Mouse (Mus musculus): ENCODE measurements around the gene Fitm1.

Fitm1 gene

DNA sequence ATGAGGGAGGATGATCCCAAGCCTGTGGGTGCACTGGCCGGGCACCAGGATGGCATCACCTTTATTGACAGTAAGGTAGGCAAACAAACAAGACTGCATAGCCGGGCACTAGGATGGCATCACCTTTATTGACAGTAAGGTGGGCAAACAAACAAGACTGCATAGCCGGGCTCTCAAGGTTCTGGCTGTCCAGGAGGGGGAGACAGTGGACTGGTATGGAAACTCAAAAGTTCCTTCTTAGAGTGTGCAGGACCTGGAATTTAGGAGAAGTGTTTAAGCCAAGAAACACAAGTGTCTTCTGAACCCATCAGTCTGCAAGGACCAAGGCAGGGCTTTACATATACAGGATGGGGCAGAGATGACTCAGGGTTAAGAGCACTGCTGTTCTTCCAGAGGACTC is 9.7 kb upstream of the Fitm1 start:
- in situ Hi-C loops (cut with MboI; ENCODE audit: low sequenced_read_pairs), result no loop called here

DNA sequence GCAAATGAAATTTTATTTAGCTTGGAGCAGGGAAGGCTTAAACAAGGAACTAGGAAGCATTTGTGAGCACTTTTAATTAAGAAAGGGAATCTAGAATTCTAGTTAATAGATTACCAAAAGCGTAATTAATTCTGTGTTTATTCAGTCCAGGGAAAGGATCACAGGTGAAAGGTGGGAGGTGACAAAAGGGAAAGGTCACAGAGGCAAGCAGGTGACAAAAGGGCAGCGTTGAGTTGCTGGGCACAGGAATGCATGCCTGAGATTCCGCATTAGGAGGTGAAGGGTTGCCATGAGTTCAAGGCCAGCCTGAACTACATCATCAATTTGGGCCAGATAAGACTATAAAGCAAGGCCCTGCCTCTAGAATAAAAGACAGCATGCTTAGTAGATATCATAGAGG is 7.9 kb upstream of the Fitm1 start:
- in situ Hi-C loops (cut with MboI; ENCODE audit: low sequenced_read_pairs), result no loop called here

DNA sequence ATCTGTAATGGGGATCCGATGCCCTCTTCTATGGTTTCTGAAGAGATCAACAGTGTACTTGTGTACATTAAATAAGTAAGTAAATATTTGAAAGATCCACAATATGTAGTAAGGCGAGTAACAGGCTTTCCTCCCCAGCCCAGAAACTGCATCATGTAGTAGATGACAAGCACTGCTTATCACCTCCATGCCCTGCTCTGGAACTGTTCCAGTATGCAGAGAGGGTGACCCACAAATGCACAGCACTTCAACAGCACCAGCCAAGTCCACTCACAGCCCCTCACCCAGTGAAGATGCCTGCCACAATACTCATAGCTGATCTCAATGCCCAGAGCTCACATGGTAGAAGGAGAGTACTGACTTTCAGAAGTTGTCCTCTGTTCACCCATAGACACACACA is 4.8 kb upstream of the Fitm1 start:
- in situ Hi-C loops (cut with MboI; ENCODE audit: low sequenced_read_pairs), result no loop called here

DNA sequence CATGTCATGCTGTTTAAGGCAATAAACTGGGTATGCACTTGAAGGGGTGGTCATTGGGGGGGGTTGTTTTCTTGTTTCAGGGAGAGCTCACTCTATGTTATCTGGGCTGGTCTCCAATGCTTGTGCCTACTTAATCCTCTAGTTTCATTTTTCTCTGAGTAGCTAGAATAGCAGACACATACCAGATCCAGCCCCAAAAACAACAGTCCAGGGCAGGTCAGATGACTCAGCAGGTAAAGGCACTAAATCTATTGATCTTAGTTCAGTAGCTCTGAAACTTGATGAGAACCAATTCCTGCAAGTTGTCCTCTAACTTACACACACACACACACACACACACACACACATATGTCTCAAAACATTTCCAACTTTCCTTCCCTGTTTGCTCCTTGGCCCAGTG is 3.7 kb upstream of the Fitm1 start:
- in situ Hi-C loops (cut with MboI; ENCODE audit: low sequenced_read_pairs), result no loop called here

DNA sequence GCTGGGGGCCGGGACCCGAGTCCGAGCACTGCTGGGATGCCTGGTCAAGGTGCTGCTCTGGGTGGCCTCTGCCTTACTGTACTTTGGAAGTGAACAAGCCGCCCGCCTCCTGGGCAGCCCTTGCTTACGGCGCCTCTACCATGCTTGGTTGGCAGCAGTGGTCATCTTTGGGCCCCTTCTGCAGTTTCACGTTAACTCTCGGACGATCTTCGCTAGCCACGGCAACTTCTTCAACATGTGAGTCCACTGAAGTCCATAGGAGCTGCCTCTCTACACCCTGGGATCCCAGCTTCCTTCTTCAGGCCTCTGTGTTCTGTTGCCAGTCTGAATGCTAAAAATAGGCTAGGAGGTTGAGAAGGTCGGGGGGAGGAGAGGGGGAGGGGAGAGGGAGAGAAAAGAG is 294 bp downstream of the Fitm1 start:
- in situ Hi-C loops (cut with MboI; ENCODE audit: low sequenced_read_pairs), result no loop called here

DNA sequence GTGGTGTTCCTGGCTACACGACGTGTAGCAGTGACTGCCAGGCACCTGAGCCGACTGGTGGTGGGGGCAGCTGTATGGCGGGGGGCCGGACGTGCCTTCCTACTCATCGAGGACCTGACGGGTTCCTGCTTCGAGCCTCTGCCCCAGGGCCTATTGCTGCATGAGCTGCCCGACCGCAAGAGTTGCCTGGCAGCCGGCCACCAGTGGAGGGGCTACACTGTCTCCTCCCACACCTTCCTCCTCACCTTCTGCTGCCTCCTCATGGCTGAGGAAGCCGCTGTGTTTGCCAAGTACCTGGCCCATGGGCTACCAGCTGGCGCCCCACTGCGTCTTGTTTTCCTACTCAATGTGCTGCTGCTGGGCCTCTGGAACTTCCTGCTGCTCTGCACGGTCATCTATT is 959 bp downstream of the Fitm1 start:
- in situ Hi-C loops (cut with MboI; ENCODE audit: low sequenced_read_pairs), result no loop called here

DNA sequence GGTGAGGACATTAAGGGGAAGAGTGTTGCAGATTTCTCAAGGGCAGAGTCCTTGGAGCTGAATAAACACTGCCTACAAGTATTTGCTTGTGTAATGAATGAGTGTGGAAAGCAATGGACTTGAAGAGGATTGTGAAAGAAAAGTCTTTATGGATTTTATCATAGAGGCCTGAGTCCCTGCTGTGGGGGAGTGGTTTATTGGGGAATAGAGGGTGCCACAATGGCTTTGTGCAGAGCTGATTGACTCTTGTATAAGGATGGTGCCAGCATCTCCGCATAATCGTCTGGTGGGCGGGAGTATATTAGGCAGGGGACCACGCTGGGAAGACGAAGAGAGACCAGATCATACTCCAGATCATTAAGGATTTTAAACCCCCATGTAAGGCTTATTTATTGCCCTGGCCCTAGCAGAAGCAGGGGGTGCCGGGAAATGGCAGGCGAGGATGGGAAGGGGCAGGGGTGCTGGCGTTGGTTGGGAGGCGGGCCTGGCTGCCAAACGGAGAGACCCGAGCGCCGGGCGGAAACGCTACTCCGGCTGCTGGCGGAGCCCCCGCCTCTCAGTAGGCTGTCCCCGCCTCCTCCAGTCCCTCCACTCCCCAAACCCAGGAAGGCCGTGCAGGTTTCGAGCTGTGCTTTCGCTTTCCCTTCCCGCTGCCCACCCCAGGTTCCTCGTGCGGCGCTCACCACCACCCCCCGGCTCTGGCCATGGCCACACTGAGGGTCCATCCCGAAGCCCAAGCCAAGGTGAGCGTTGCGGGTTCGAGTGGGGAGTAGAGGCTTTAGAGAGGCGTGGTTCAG is 2.7 kb downstream of the Fitm1 start, which contains the start of gene Psme1:
Gene Psme1 (plus strand): TSS at position 253 of the 797 bp plus-strand sequence.
- in situ Hi-C loops (cut with MboI; ENCODE audit: low sequenced_read_pairs), result no loop called here

DNA sequence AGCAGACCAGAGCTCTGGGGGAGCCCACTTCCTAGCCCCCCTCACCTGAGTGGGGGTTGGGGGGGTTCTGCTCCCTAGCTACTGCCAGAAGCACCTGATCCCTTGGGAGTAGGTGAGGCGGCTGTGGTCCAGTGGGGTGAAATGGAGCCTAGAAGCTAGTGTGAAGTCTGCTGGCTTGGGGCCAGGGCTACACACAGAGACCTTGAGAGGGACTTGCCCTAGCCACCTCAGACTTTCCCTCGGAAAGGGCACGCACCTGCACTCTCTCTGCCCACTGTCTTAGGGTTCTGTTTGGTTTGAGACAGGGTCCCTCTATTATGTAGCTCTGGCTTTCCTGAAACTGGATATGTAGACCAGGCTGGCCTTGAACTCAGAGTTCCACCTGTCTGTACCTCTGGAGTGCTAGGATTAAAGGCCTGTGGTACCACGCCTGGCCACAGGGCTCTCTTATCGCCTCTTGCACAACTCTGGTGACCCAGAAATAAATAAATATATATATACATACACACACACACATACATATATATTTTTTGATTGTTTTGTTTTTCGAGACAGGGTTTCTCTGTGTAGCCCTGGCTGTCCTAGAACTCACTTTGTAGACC is 3.4 kb downstream of the Fitm1 start:
- in situ Hi-C loops (cut with MboI; ENCODE audit: low sequenced_read_pairs), result no loop called here

DNA sequence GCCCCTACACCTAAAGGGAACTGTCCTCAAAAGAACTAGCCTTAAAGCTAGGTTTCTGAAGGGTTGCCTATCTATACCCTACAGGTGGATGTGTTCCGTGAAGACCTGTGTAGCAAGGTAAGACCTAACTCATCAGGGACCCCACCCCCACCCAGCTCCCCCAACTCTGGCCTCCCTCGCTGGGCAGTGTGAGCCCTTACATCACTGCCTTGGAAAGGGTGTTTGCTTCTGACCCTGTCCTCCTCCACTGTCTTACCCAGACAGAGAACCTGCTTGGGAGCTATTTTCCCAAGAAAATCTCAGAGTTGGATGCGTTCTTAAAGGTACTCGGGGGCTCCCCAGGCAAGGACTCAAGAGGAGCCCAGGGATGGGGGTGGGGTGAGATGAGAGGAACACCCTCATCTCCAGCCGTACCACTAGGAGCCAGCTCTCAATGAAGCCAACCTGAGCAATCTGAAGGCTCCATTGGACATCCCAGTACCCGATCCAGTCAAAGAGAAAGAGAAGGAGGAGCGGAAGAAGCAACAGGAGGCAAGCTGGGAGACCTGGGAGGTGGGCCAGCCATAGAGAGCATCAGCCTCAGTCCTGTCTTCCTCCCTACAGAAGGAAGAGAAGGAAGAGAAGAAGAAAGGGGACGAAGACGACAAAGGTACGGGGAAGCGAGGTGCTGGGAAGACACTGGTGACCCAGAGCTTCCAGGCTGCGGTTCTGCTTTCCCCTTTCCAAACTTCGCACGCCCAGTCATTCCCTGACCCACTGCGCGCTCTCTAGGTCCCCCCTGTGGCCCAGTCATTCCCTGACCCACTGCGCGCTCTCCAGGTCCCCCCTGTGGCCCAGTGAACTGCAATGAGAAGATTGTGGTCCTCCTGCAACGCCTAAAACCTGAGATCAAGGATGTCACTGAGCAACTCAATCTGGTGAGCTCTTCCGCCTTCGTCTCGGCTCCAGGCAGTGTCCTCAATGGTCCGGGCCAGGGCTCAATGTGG is 4.4 kb downstream of the Fitm1 start:
- in situ Hi-C loops (cut with MboI; ENCODE audit: low sequenced_read_pairs), result no loop called here

DNA sequence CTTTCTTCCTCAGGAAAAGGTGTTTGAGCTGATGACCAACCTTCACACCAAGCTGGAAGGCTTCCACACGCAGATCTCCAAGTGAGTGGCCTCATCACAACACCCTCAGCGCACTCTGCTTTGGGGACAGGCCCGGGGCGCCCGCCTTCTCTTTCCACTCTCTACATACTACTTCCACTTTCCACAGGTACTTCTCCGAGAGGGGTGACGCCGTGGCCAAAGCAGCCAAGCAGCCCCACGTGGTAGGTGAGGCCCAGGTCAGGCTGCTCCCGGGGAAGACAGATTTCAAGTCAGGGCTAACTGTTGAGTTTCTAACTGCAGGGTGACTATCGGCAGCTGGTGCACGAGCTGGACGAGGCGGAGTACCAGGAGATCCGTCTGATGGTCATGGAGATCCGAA is 5.3 kb downstream of the Fitm1 start:
- in situ Hi-C loops (cut with MboI; ENCODE audit: low sequenced_read_pairs), result no loop called here

DNA sequence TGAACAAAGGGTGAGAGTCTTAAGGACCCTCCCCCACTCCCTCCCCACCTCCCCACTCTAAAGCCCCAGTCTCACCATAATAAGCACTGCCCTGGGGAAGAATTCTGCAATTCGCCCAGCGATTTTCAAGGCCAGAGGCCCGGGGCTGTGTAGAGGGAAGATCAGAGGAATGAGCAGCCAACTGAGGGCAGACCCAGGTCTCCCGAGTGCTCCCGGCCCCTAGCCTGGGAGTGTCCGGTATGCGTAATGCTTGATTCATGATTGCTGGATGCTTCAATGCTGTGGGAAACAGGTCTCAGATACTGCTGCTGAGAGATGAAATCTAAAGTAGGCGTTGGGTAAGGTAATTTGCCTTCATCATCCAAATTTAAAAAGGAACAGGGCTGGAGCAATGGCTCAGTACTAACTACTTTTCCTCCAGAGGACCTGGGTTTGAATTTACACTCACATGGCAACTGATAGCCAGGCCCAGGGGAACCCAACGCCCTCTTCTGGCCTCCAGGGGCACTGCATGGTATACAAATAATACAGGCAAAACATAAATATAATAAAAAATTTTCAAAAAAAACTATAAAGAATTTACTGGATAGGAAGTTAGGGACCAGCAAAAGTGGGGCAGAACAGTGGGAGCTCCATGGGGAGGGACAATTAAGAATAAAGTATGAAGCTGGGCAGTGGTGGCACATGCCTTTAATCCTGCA is 6.7 kb downstream of the Fitm1 start:
- in situ Hi-C loops (cut with MboI; ENCODE audit: low sequenced_read_pairs), result no loop called here

DNA sequence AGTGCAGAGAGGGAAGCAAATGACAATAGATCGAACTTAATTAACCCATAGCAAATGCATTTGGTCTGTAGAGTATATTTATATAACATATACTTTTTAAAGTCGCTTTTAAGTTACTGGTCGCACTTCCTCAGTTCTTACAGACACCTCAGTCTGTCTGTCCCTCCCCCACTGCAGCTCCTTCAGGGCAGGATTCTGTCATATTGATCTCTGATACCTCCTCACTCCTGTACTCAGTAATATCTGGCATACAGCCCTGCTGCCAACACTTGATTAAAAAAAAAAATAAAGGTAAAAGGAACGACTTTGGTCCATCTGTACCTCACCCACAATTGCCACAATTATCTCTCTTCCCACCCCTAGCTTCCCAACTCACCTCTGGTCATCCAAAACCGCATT is 8.9 kb downstream of the Fitm1 start:
- in situ Hi-C loops (cut with MboI; ENCODE audit: low sequenced_read_pairs), result no loop called here

DNA sequence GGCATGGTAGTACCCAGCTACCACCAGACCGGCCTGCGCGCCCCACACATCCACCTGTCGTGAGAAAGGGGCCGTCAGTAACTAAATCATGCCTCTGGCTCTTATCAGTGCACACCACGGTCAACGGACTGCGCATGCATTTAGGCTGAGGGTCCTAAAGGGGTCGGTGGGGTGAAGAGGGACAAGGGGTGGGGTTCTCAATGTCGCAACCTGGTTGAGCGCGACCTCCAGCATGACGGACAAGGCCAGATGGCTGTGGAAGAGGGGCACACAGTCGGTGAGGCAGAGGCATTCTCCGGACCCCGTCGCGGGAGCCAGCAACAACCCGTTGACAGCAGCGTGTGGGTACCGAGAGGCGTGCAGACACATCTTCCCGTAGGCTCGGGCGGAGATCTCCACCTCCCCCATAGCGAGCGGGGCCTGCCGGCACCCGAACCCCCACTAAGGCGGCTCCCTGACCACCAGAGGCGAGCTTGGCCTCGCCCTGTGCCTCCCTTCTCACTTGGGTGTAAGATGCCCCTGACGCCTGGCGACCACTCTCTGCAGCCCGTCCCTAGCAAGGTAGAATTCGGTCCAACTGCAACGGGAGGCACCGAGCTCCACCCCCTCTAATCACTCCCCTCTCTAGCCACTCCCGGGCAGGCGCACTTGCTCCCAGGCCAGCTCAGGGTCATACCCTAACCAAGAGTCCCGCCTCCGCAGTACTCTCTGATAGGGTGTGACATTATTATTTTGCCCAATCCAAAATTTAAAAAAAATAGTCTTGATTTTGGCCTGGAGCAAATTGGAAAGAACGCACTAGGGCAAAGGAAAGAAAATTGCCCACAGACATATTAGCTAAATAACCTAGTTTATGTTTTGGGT is 9.5 kb downstream of the Fitm1 start, which contains the start of gene Emc9:
Gene Emc9 (minus strand): TSS at position 601 of the 864 bp plus-strand sequence.
- in situ Hi-C loops (cut with MboI; ENCODE audit: low sequenced_read_pairs), result no loop called here

DNA sequence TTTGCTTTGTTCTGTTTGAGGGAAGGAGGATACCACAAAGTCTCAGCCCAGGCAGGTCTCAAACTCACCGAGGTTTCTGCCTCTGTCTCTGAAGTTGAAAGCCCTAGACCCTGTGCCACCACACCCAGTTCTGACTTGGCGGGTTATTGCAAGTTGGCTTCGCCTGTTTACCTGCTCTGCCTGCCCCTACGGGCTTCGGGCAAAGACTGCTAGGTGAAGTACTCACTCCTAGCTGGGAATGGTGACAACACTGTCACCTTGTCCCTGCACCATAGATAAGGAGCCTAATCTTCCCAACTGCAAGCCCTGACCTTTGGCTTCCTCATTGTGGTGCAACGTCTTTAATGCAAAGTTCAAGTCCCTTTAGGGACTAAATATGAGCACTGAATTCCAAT is 10.1 kb downstream of the Fitm1 start:
- in situ Hi-C loops (cut with MboI; ENCODE audit: low sequenced_read_pairs), result no loop called here

DNA sequence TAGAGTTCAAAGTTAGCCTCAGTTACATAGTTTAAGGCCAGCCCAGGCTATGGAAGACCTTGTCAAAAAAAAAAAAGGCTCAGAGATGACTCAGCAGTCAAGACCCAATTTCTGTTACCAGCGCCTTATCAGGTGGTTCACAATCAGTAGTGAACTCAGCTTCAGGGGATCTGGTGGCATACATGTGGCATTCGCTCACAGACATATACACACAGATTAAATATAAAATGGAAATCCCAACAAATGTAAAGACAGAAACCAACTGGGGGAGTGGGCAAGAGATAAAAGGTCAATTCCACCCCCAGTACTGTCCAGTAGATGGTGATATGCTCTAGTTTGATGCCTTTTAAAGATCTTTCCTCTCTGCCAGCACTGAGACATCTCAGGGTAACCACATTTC is 10.7 kb downstream of the Fitm1 start:
- in situ Hi-C loops (cut with MboI; ENCODE audit: low sequenced_read_pairs), result no loop called here

DNA sequence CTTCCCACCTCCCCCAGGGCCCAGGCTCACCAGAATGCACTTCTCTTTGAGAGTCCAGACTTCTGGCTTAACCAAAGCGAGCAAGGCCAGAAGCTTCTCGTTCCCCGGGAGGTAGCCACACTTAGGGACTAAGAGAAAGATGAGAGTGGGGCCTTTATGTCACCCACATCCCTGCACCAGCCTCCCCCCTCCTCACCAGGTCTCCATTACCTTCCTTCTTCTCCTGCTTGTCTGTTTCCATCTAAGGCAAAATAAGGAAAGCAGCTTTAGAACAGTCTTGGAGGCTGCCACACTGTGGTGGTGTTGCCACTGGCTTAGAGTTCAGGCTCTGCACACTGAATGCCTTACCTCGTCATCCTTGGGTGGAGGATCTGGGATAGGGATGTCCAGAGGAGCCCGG is 13.9 kb downstream of the Fitm1 start:
- in situ Hi-C loops (cut with MboI; ENCODE audit: low sequenced_read_pairs), result no loop called here

DNA sequence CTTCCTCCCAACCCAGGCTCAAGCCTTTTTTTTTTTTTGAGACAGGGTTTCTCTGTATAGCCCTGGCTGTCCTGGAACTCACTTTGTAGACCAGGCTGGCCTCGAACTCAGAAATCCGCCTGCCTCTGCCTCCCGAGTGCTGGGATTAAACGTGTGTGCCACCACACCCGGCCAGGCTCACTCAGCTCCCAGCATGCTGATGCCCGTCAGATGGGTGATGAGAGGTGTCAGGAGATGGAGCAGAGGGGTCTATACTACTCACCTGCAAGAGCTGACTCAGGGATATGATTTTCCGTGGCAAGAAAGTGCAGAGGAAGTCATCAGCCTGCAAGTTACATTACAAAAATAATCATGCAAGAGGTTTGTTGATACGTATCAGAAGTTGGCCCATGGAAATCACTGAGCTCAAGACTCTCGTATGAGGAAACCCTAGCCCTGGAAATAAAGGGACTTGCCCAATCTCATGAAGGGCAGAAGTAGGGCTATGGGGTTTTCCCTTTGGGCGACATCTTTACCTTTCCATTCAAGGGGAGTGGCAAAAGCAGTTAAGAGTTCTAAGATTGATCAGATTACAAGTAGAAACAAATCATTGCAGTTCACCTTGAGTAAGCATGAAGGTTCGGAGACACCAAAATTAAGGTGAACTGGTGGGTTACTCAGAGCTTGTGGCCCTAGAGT is 14.5 kb downstream of the Fitm1 start:
- in situ Hi-C loops (cut with MboI; ENCODE audit: low sequenced_read_pairs), result no loop called here

DNA sequence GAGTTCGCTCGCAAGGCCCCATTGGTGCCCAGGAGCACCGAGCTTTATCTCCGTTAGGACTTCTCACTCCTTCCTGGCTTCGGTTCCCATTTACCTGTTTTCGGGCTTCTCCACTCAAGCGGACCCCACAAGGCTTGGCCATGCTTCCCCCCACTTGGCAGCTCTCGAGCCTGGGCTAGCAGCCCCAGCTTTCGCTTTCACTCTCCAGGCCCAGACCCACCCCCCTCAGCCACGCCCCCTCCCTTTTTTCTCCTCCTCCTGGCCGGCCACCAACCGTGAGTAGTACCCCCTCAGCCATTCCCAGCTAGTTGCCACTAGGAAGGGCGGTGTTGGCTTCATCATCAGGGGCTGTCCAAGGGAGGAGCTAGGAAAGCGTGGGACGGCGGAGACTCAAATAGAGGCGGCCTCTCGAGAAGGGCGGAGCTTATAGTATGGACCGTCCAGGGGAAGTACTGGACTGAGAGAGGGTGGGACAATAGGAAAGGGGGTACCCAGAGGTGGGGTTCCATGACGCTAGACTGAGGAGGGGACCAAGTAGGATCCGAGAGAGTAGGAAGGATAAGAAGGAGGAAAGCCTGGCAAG is 15.4 kb downstream of the Fitm1 start, which contains the start of gene Psme2:
Gene Psme2 (minus strand): TSS at position 366 of the 583 bp plus-strand sequence.
- in situ Hi-C loops (cut with MboI; ENCODE audit: low sequenced_read_pairs), result no loop called here

Measured in CH12F3 (cell line).